Mouse (Mus musculus) lung, postnatal 4 days (tissue): ENCODE measurements around the gene Hip1r.

ENCODE experiments used
- DNase-seq, 2 experiments: peaks; one replicate each; pipeline ENCODE4 v3.0.0; 2021

The Hip1r gene

GRCm38 (mm10) chr5:124019348-124020216 lies 46.2 kb downstream of the Hip1r start:
- DNase-seq, result peak; percentile 84 to 89

- DNase-seq, result peak in 1 of 2 experiments; percentile 66
These were observed 47.7 kb downstream of the Hip1r start for GRCm38 (mm10) chr5:124021148-124021547.

GRCm38 (mm10) chr5:124021701-124022100 lies 48.3 kb downstream of the Hip1r start:
- no peak for DNase-seq

GRCm38 (mm10) chr5:124022365-124022764 lies 48.9 kb downstream of the Hip1r start:
- DNase-seq, result no peak

GRCm38 (mm10) chr5:124024677-124025076 lies 51.2 kb downstream of the Hip1r start:
- no peak for DNase-seq

- DNase-seq, result no peak
These were observed 51.7 kb downstream of the Hip1r start for GRCm38 (mm10) chr5:124025146-124025545.

- DNase-seq, result peak in 1 of 2 experiments; percentile 57
These were observed 52.4 kb downstream of the Hip1r start for GRCm38 (mm10) chr5:124025587-124026441.

GRCm38 (mm10) chr5:124026568-124026967 lies 53.1 kb downstream of the Hip1r start:
- DNase-seq, result no peak

- DNase-seq, result no peak
These were observed 54.5 kb downstream of the Hip1r start for GRCm38 (mm10) chr5:124027702-124028470.

GRCm38 (mm10) chr5:124028680-124029079 lies 55.3 kb downstream of the Hip1r start:
- no peak for DNase-seq

GRCm38 (mm10) chr5:124029220-124030035 lies 56.0 kb downstream of the Hip1r start:
- no peak for DNase-seq

GRCm38 (mm10) chr5:124030386-124031067 lies 57.1 kb downstream of the Hip1r start:
- no peak for DNase-seq

- DNase-seq, result peak in 1 of 2 experiments; percentile 31
These were observed 57.9 kb downstream of the Hip1r start for GRCm38 (mm10) chr5:124031068-124031955.

GRCm38 (mm10) chr5:124032001-124032508 lies 58.6 kb downstream of the Hip1r start, which contains the start of gene Vps37b:
TSS of gene Vps37b (minus strand) at chr5:124032270.
- peak; percentile 93 to 94 for DNase-seq

- no peak for DNase-seq
These were observed 61.0 kb downstream of the Hip1r start for GRCm38 (mm10) chr5:124034471-124034870.

- DNase-seq, result no peak
These were observed 62.0 kb downstream of the Hip1r start for GRCm38 (mm10) chr5:124035406-124035805.

GRCm38 (mm10) chr5:124035806-124036205 lies 62.4 kb downstream of the Hip1r start:
- no peak for DNase-seq

GRCm38 (mm10) chr5:124036341-124036740 lies 62.9 kb downstream of the Hip1r start:
- no peak for DNase-seq

- no peak for DNase-seq
These were observed 63.4 kb downstream of the Hip1r start for GRCm38 (mm10) chr5:124036836-124037235.

GRCm38 (mm10) chr5:124039602-124040001 lies 66.2 kb downstream of the Hip1r start:
- no peak for DNase-seq
